Comparison of ENCODE assay signal across 25 mouse cellular contexts in the genomic region with DNA sequence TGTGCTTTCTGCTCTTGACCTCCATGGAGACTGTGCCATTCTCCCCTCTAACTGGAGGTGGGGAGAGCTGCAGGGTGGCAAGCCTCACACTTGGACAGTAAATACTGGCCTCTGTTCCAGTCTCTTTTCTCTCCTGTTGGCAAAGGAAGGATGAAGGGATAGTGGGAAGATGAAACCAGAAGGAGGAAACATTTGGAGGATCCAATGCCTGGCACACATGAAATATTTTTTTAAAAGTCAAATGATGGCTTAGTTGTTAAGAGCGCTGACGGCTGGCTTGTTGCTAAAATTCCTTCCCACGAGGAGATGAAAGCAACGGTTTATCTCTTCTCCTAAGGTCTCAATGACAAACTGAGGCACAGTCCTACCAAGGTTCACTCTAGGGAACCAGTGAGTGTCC. TPM values are rescaled to one million over a fixed set of nuclear protein-coding genes. Genes with fewer than 3 reads are reported as not detected.
DNase-seq lines count a peak whose midpoint lies in the region; ATAC-seq lines count a peak whose summit lies in the region.
"Had no signal": no experiment of that assay in that cellular context is flagged by ENCODE, and none has a peak within 500 bp of the region (broad histone marks: within the 10 kb centered on the region; RNA-seq: fewer than 3 reads in every experiment).

No protein-coding gene starts in this region.

- H3K36me3 ChIP-seq in forebrain, embryonic 16.5 days (ENCODE audit: control insufficient read depth, insufficient read depth), result no peaks in the 10 kb centered on the region
- H3K36me3 ChIP-seq in forebrain, embryonic 11.5 days (ENCODE audit: control insufficient read depth, insufficient read depth, low read length), result no peaks in the 10 kb centered on the region
- H3K36me3 ChIP-seq: embryonic facial prominence, embryonic 10.5 days; heart, embryonic 13.5 days; hindbrain, embryonic 15.5 days had no signal

- DNase-seq in forebrain, embryonic 11.5 days (ENCODE audit: low spot score), result no peak
- DNase-seq in layer of hippocampus, adult 11-12 months (ENCODE audit: low spot score), result peak; percentile 46
- no peak for DNase-seq in layer of hippocampus, postnatal 25 days (ENCODE audit: extremely low spot score in 1 of 2, low spot score in 1 of 2)
- DNase-seq in right cerebral cortex, postnatal 25 days, result peak; percentile 46
- DNase-seq in right cerebral cortex, postnatal 36 days (ENCODE audit: low spot score in 2 of 2), result no peak
- DNase-seq in adipocyte (ENCODE audit: low spot score), result no peak
- DNase-seq in kidney, adult 9 months, result no peak
- DNase-seq: adrenal gland, adult 8-10 months; adrenal gland, postnatal 36 days; cerebellum, adult 18-20 months; cerebellum, adult 9-11 months; cerebellum, postnatal 36 days; gastrocnemius, postnatal 36 days; heart, postnatal 36 days had no signal

- H3K27me3 ChIP-seq in forebrain, embryonic 16.5 days (replicated peaks; ENCODE audit: control insufficient read depth, insufficient read depth, low read length), result no peaks in the 10 kb centered on the region
- no peaks in the 10 kb centered on the region for H3K27me3 ChIP-seq in forebrain, embryonic 11.5 days (ENCODE audit: control insufficient read depth, insufficient read depth, low read length)
- H3K27me3 ChIP-seq: heart, embryonic 13.5 days; hindbrain, embryonic 15.5 days had no signal

- H3K4me3 ChIP-seq in forebrain, embryonic 16.5 days (replicated peaks; ENCODE audit: low read length), result no peak overlapping the region
- no peak overlapping the region for H3K4me3 ChIP-seq in forebrain, embryonic 11.5 days (ENCODE audit: low read depth, low read length)
- H3K4me3 ChIP-seq: embryonic facial prominence, embryonic 10.5 days; heart, embryonic 13.5 days; hindbrain, embryonic 15.5 days had no signal

- H3K4me2 ChIP-seq in forebrain, embryonic 16.5 days (ENCODE audit: low read length), result no peak overlapping the region
- no peak overlapping the region for H3K4me2 ChIP-seq in forebrain, embryonic 11.5 days (ENCODE audit: low read depth, low read length, severe bottlenecking)
- H3K4me2 ChIP-seq: heart, embryonic 13.5 days; hindbrain, embryonic 15.5 days had no signal

- peak overlapping the region; percentile 91 for H3K27ac ChIP-seq in forebrain, embryonic 16.5 days (ENCODE audit: low read length)
- H3K27ac ChIP-seq in forebrain, embryonic 11.5 days (ENCODE audit: low read depth, low read length), result no peak overlapping the region
- H3K27ac ChIP-seq: embryonic facial prominence, embryonic 10.5 days; heart, embryonic 13.5 days; hindbrain, embryonic 15.5 days had no signal

- 0 out of 2 replicates have a peak, but pooled peaks cover 2% of the 10 kb centered on the region for H3K9me3 ChIP-seq in forebrain, embryonic 16.5 days (ENCODE audit: control insufficient read depth, low read length)
- H3K9me3 ChIP-seq in forebrain, embryonic 11.5 days (ENCODE audit: control insufficient read depth, low read length), result peaks cover 4% of the 10 kb centered on the region
- H3K9me3 ChIP-seq: hindbrain, embryonic 15.5 days had no signal

- peaks cover 33% of the 10 kb centered on the region for H3K4me1 ChIP-seq in forebrain, embryonic 16.5 days (replicated peaks; ENCODE audit: control insufficient read depth, insufficient read depth, low read length)
- peaks cover 3% of the 10 kb centered on the region for H3K4me1 ChIP-seq in forebrain, embryonic 11.5 days (replicated peaks; ENCODE audit: control insufficient read depth, insufficient read depth, low read length)

- no peak overlapping the region for H3K9ac ChIP-seq in forebrain, embryonic 16.5 days (replicated peaks; ENCODE audit: low read depth, low read length)
- no peak overlapping the region for H3K9ac ChIP-seq in forebrain, embryonic 11.5 days (ENCODE audit: low read length)
- H3K9ac ChIP-seq: heart, embryonic 13.5 days; hindbrain, embryonic 15.5 days had no signal

- no peak for ATAC-seq in forebrain, embryonic 16.5 days
- no peak for ATAC-seq in forebrain, embryonic 11.5 days (replicated peaks; ENCODE audit: low FRiP score)
- ATAC-seq: intestine, embryonic 16.5 days had no signal

- 63% methylated on average over 4 of the region's 4 CpGs for WGBS in forebrain, embryonic 16.5 days
- WGBS in forebrain, embryonic 11.5 days, result 92% methylated on average over 4 of the region's 4 CpGs

RNA-seq across cellular contexts. Expression of a gene that starts 5.3 kb away (rescaled TPM):
- polyA plus RNA-seq in forebrain, embryonic 16.5 days (2015; fragmentation: Nextera tagmentation; extraction: Ambion mirVana), result 177 and 182 TPM in 2 replicates
- 35.9 and 36.9 TPM in 2 replicates for polyA plus RNA-seq in forebrain, embryonic 11.5 days (2014; fragmentation: Nextera tagmentation; extraction: Ambion mirVana)
- 1,000 to 10,000 TPM; 1,027 to 1,094 TPM for total RNA-seq in layer of hippocampus, postnatal 25 days (2021)

RNA-seq across cellular contexts. Expression of a gene that starts 5.9 kb away (rescaled TPM):
- polyA plus RNA-seq in forebrain, embryonic 16.5 days (2015; fragmentation: Nextera tagmentation; extraction: Ambion mirVana), result 88.8 and 93.7 TPM in 2 replicates
- polyA plus RNA-seq in forebrain, embryonic 11.5 days (2014; fragmentation: Nextera tagmentation; extraction: Ambion mirVana), result 75.9 and 76.6 TPM in 2 replicates
- 100 to 1,000 TPM; 118 to 130 TPM for total RNA-seq in layer of hippocampus, postnatal 25 days (2021)

RNA-seq across cellular contexts. Expression of a gene that starts 34.0 kb away (rescaled TPM):
- polyA plus RNA-seq in forebrain, embryonic 16.5 days (2015; fragmentation: Nextera tagmentation; extraction: Ambion mirVana), result not detected in 2 replicates
- polyA plus RNA-seq in forebrain, embryonic 11.5 days (2014; fragmentation: Nextera tagmentation; extraction: Ambion mirVana), result not detected in 2 replicates
- total RNA-seq in layer of hippocampus, postnatal 25 days (2021), result not detected
- total RNA-seq: adrenal gland, adult 8-10 months; adrenal gland, postnatal 36 days; gastrocnemius, adult 18-20 months; gastrocnemius, postnatal 36 days; heart, postnatal 36 days had no signal
- polyA plus RNA-seq: C2C12; embryonic facial prominence, embryonic 10.5 days; embryonic facial prominence, embryonic 14.5 days; frontal cortex, adult 2 months; heart, embryonic 13.5 days; heart, postnatal 0 days; hindbrain, embryonic 11.5 days; hindbrain, embryonic 15.5 days; intestine, embryonic 16.5 days had no signal

RNA-seq across cellular contexts. Expression of a gene that starts 40.0 kb away (rescaled TPM):
- 3.8 and 4.0 TPM in 2 replicates for polyA plus RNA-seq in forebrain, embryonic 16.5 days (2015; fragmentation: Nextera tagmentation; extraction: Ambion mirVana)
- polyA plus RNA-seq in forebrain, embryonic 11.5 days (2014; fragmentation: Nextera tagmentation; extraction: Ambion mirVana), result 1.0 and 1.6 TPM in 2 replicates
- total RNA-seq in layer of hippocampus, postnatal 25 days (2021), result 10 to 100 TPM; 78.1 to 92.2 TPM

RNA-seq across cellular contexts. Expression of a gene that starts 52.8 kb away (rescaled TPM):
- polyA plus RNA-seq in forebrain, embryonic 16.5 days (2015; fragmentation: Nextera tagmentation; extraction: Ambion mirVana), result 197 and 201 TPM in 2 replicates
- polyA plus RNA-seq in forebrain, embryonic 11.5 days (2014; fragmentation: Nextera tagmentation; extraction: Ambion mirVana), result 208 and 220 TPM in 2 replicates
- 100 to 1,000 TPM; 127 to 128 TPM for total RNA-seq in layer of hippocampus, postnatal 25 days (2021)

Comparison
In these comparisons a context has a peak if more than half of its experiments do, and no peak if none do; other contexts are left out.
1. DNase-seq: peak in layer of hippocampus, adult 11-12 months (single experiment) and right cerebral cortex, postnatal 25 days (single experiment); none in forebrain, embryonic 11.5 days (single experiment), layer of hippocampus, postnatal 25 days (0 of 2), right cerebral cortex, postnatal 36 days (0 of 2), adipocyte (single experiment) and kidney, adult 9 months (single experiment).